Mouse (Mus musculus): ENCODE results near the gene Cmss1. TPM values are rescaled to one million over a fixed set of nuclear protein-coding genes. Genes with fewer than 3 reads are reported as not detected.

The Cmss1 gene
- polyA plus RNA-seq, 1 experiment from 2014 or later = 38.8 TPM

DNA sequence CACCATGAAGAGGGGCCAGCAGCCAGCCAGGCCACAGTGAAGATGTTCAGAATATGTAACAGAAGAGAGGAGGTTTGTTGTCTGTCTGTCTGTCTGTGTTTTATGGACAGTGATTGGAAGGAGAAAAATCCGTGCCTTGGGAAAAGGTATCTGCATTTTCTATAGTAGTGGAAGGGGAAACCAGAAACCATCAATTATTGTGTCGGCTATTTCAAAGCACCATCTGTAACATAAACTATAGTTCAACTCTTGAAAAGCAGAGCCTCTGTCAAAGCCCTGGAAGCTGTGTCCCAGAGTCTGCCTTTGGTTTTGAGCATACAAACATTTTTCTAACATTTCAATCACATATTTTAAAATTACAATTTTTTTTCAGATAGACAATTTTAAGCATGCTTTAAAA, 55.8 kb downstream of the Cmss1 start:
- Histone ChIP-seq H3K36me3 (replicated peaks; ENCODE audit: control insufficient read depth, insufficient read depth) (no peaks in the 10 kb centered on the region), H3K4me2 (replicated peaks) (no peak overlapping the region), H3K27ac (no peak overlapping the region), H3K4me3 (replicated peaks; ENCODE audit: low read length) (no peak overlapping the region), H3K9me3 (ENCODE audit: control insufficient read depth, low read length) (no peaks in the 10 kb centered on the region), H3K9ac (no peak overlapping the region), H3K4me1 (replicated peaks; ENCODE audit: control insufficient read depth, insufficient read depth, low read length) (no peaks in the 10 kb centered on the region), H3K27me3 (ENCODE audit: control insufficient read depth, insufficient read depth, low read length) (peaks cover 11% of the 10 kb centered on the region)
- no peak for ATAC-seq (ENCODE audit: low FRiP score)
- no peak for DNase-seq (ENCODE audit: low spot score)
- WGBS = 37% methylated on average over 2 of the region's 2 CpGs

DNA sequence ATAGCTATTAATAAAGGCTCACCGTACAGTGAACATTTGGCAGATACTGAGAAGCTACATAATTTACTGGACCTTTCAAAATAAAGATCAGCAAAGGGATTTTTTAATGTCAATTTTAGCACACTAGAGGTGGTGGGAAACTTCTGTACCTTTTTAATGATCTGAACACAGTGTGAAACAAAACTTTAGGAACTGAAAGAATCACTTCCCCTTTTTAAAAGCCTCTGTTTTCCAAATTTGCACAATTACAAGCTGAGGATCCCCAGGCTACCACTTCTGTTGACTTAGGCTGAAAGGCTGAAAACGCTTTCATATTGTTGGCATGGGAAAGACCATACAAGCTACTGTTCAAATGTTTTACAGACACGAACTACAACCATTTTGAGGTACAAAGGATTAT, 56.6 kb downstream of the Cmss1 start:
- no peak for ATAC-seq (ENCODE audit: low FRiP score)
- H3K9ac ChIP-seq = no peak overlapping the region
- H3K27me3 ChIP-seq (ENCODE audit: control insufficient read depth, insufficient read depth, low read length) = peaks cover 11% of the 10 kb centered on the region
- peak overlapping the region; percentile 88 for H3K4me2 ChIP-seq (replicated peaks)
- WGBS = 59% methylated on average over 3 of the region's 3 CpGs
- no peak for DNase-seq (ENCODE audit: low spot score)
- no peaks in the 10 kb centered on the region for H3K9me3 ChIP-seq (ENCODE audit: control insufficient read depth, low read length)
- H3K4me1 ChIP-seq (replicated peaks; ENCODE audit: control insufficient read depth, insufficient read depth, low read length) = no peaks in the 10 kb centered on the region
- peak overlapping the region; percentile 63; the same call in 1 of the 2 replicates for H3K4me3 ChIP-seq (replicated peaks; ENCODE audit: low read length)
- no peaks in the 10 kb centered on the region for H3K36me3 ChIP-seq (replicated peaks; ENCODE audit: control insufficient read depth, insufficient read depth)
- H3K27ac ChIP-seq = no peak overlapping the region

DNA sequence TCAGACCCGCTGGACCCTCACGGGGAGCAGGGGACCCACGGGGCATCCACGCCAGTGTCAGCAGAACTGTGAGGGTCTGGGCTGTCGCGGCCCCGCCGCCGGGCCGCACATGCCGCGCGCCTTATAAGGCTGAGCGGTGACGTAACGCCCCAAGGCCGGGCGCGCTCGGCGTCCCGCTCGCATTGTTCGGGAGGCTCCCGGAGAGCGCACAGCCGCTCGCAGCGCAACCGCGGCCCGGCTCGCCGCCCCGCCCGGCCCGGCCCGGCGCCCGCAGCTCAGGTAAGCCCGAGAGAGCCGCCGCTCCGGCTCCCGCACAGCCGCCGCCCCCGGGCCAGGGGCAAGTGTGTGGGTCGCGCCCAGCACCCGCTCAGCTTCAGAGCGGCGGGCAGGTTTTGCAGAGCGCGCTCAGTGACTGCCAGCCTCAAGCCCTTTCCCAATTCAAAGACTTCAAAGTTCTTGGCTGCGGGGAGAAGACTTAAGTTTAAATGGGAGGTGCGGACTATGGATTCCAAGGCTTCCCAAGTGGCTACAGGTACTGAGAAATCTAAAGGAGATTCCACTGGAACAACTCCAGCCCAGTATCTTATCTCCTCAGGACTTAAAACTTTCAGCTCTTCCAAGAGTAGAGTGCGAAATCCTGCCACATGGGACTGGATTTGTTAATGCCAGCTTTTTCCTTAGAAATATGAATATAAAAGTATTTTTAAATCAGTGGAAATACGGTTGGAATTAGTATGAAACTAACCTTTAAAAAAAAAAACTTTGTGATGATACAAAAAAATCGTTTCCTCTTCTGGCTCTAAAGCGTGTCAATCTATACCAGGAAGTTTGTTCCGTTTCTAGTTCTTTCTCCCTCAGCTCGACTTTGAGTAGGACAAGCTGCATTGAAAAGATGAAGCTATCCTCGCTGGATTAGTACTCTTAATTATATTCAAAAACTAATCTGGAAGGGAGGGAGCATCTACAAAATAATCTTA, 57.3 kb downstream of the Cmss1 start:
- Histone ChIP-seq H3K4me2 (replicated peaks) (peak overlapping the region; percentile 88), H3K4me3 (replicated peaks; ENCODE audit: low read length) (peak overlapping the region; percentile 63), H3K4me1 (replicated peaks; ENCODE audit: control insufficient read depth, insufficient read depth, low read length) (no peaks in the 10 kb centered on the region), H3K9ac (peak overlapping the region; percentile 77), H3K9me3 (ENCODE audit: control insufficient read depth, low read length) (no peaks in the 10 kb centered on the region), H3K27ac (no peak overlapping the region), H3K36me3 (replicated peaks; ENCODE audit: control insufficient read depth, insufficient read depth) (no peaks in the 10 kb centered on the region), H3K27me3 (ENCODE audit: control insufficient read depth, insufficient read depth, low read length) (peaks cover 11% of the 10 kb centered on the region)
- ATAC-seq (ENCODE audit: low FRiP score) (peak; percentile 98), DNase-seq (ENCODE audit: low spot score) (peak; percentile 77)
- WGBS = 3% methylated on average over 64 of the region's 64 CpGs

DNA sequence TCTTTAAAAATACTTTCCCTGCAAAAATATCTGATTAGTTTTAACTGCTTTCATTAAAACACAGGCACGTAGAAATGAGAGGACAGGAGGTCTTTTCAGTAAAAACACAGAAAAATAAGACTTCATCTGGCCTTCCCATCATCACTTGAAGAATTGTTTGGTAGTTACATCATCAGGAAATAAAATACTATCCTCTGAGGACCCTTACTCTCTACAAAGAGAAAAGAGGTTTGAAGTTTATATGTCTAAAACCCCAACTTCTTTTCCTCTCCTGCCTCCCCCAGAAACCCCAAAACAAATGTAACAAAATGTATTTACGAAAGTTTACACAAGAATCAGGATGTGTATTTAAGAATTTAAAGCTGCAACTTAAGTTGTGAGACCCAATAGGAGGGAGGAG, 58.1 kb downstream of the Cmss1 start:
- ATAC-seq (ENCODE audit: low FRiP score) (no peak), DNase-seq (ENCODE audit: low spot score) (no peak)

DNA sequence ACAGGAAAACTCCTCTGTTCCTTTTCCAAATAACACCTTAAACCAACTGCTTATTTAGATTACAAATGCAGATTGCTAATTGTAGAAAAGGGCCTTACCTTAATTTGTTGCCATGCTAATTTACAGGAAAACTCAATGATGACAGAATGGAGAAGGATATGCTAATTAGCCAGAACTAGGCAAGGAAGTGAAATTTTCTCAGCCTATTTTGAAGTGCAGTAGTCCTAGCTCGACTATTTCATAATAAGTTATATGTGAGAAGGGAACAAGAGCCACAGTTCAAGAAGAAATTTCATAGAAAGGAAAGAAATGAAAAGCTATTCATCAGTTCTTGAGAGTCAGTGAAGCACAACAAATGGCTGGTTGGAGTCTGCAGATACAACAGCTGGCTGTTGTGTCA, 60.3 kb downstream of the Cmss1 start:
- H3K36me3 ChIP-seq (replicated peaks; ENCODE audit: control insufficient read depth, insufficient read depth) = no peaks in the 10 kb centered on the region
- DNase-seq (ENCODE audit: low spot score) (no peak), ATAC-seq (ENCODE audit: low FRiP score) (no peak)
- H3K9ac ChIP-seq = no peak overlapping the region
- no peak overlapping the region for H3K27ac ChIP-seq
- H3K4me3 ChIP-seq (replicated peaks; ENCODE audit: low read length) = no peak overlapping the region
- peaks cover 11% of the 10 kb centered on the region for H3K27me3 ChIP-seq (ENCODE audit: control insufficient read depth, insufficient read depth, low read length)
- no peak overlapping the region for H3K4me2 ChIP-seq (replicated peaks)
- no peaks in the 10 kb centered on the region for H3K4me1 ChIP-seq (replicated peaks; ENCODE audit: control insufficient read depth, insufficient read depth, low read length)
- H3K9me3 ChIP-seq (ENCODE audit: control insufficient read depth, low read length) = no peaks in the 10 kb centered on the region
- 71% methylated on average over 1 of the region's 1 CpGs for WGBS

More for the DNA sequence above, 58.1 kb downstream of the Cmss1 start:
- Histone ChIP-seq H3K4me3 (replicated peaks; ENCODE audit: low read length) (peak overlapping the region; percentile 63), H3K27ac (no peak overlapping the region), H3K27me3 (ENCODE audit: control insufficient read depth, insufficient read depth, low read length) (peaks cover 11% of the 10 kb centered on the region), H3K4me1 (replicated peaks; ENCODE audit: control insufficient read depth, insufficient read depth, low read length) (no peaks in the 10 kb centered on the region), H3K9me3 (ENCODE audit: control insufficient read depth, low read length) (no peaks in the 10 kb centered on the region), H3K9ac (peak overlapping the region; percentile 77), H3K4me2 (replicated peaks) (peak overlapping the region; percentile 88), H3K36me3 (replicated peaks; ENCODE audit: control insufficient read depth, insufficient read depth) (no peaks in the 10 kb centered on the region)
- 75% methylated on average over 2 of the region's 2 CpGs for WGBS

DNA sequence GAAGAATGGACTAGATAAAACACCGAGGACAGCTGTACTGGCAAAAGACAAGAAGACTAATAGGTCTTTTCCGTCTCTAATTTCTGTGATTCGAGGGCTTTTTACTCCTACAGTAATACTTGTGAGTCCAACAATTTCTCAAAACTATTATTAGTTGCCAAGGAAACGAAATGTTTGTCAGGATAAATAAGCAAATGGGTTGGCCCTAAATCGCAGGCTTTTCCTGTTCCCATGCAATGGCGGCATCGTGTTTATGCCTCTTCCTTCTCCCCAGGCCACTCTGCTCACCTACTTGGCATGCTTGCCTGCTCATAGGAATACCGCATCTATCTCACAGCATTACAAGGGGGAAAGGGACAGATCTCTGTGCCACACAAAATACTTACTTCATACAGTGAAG, 62.2 kb downstream of the Cmss1 start:
- Histone ChIP-seq H3K9me3 (ENCODE audit: control insufficient read depth, low read length) (no peaks in the 10 kb centered on the region), H3K9ac (no peak overlapping the region), H3K4me2 (replicated peaks) (no peak overlapping the region), H3K36me3 (replicated peaks; ENCODE audit: control insufficient read depth, insufficient read depth) (no peaks in the 10 kb centered on the region), H3K4me1 (replicated peaks; ENCODE audit: control insufficient read depth, insufficient read depth, low read length) (no peaks in the 10 kb centered on the region), H3K27ac (no peak overlapping the region), H3K27me3 (ENCODE audit: control insufficient read depth, insufficient read depth, low read length) (no peaks in the 10 kb centered on the region), H3K4me3 (replicated peaks; ENCODE audit: low read length) (no peak overlapping the region)
- no peak for DNase-seq (ENCODE audit: low spot score)
- 81% methylated on average over 8 of the region's 8 CpGs for WGBS
- ATAC-seq (ENCODE audit: low FRiP score) = no peak

DNA sequence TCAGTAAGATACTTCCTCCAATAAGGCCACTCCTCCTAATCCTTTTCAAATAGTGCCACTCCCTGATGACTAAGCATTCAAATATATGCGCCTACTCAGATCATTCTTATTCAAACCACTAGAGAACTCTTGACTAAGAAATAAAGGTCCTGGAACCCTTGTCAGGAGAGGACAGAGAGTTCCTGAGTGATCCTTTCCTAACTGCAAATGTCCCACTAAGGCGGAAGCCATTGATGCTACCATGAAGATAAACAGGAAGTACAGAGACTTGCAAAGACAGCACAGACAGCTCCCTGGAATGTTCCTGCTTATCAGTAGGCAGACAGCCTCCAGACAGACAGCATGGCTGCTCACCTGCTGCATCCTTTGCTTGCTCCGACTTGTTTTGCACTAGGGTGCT, 63.4 kb downstream of the Cmss1 start:
- H3K4me3 ChIP-seq (replicated peaks; ENCODE audit: low read length) = no peak overlapping the region
- ATAC-seq (ENCODE audit: low FRiP score) (no peak), DNase-seq (ENCODE audit: low spot score) (no peak)
- WGBS = 95% methylated on average over 3 of the region's 3 CpGs
- H3K4me1 ChIP-seq (replicated peaks; ENCODE audit: control insufficient read depth, insufficient read depth, low read length) = no peaks in the 10 kb centered on the region
- no peaks in the 10 kb centered on the region for H3K27me3 ChIP-seq (ENCODE audit: control insufficient read depth, insufficient read depth, low read length)
- no peak overlapping the region for H3K4me2 ChIP-seq (replicated peaks)
- H3K9me3 ChIP-seq (ENCODE audit: control insufficient read depth, low read length) = no peaks in the 10 kb centered on the region
- H3K27ac ChIP-seq = no peak overlapping the region
- no peaks in the 10 kb centered on the region for H3K36me3 ChIP-seq (replicated peaks; ENCODE audit: control insufficient read depth, insufficient read depth)
- no peak overlapping the region for H3K9ac ChIP-seq

DNA sequence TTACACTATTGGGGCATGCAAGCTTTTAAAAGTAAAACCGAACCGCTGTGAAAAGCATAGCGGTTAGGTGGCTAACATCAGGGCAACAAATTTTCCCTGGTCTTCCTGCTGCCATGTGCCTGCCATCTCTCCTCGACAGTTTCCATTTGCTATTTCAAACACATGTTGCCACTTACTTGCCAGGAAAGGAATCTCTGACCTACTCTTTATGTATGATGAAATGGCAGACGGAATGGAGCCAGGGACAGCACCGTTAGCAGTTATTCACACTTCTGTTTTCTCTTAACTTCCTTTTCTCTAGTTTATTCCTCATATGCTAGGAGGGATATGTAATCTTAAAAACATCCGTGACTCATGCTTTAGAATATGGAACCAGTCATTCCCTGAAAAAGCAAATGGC, 70.2 kb downstream of the Cmss1 start:
- Histone ChIP-seq H3K27ac (no peak overlapping the region), H3K4me1 (replicated peaks; ENCODE audit: control insufficient read depth, insufficient read depth, low read length) (no peaks in the 10 kb centered on the region), H3K9me3 (ENCODE audit: control insufficient read depth, low read length) (no peaks in the 10 kb centered on the region), H3K36me3 (replicated peaks; ENCODE audit: control insufficient read depth, insufficient read depth) (no peaks in the 10 kb centered on the region), H3K4me2 (replicated peaks) (no peak overlapping the region), H3K27me3 (ENCODE audit: control insufficient read depth, insufficient read depth, low read length) (no peaks in the 10 kb centered on the region), H3K9ac (no peak overlapping the region), H3K4me3 (replicated peaks; ENCODE audit: low read length) (no peak overlapping the region)
- DNase-seq (ENCODE audit: low spot score) (no peak), ATAC-seq (ENCODE audit: low FRiP score) (no peak)
- 93% methylated on average over 7 of the region's 7 CpGs for WGBS

DNA sequence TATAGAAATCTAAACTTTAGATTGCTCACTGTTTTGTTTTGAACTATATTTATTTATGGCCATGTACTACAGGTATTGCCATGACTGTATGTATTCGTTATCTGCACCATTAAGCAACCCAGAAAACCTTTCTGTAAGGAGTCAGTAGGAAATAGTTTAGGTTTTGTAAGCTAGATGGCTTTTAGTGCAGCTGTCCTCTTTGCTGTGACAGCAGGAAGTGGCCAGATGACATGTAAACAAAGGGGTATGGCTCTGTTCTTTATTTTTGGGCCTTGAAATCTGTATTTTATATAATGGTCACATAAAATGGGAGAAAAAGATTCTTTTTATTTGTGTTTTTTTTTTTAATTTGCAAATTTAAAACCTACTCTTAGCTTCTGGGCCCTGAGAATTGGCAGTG, 71.9 kb downstream of the Cmss1 start:
- Histone ChIP-seq H3K4me1 (replicated peaks; ENCODE audit: control insufficient read depth, insufficient read depth, low read length) (no peaks in the 10 kb centered on the region), H3K9ac (no peak overlapping the region), H3K27ac (no peak overlapping the region), H3K4me3 (replicated peaks; ENCODE audit: low read length) (no peak overlapping the region), H3K27me3 (ENCODE audit: control insufficient read depth, insufficient read depth, low read length) (no peaks in the 10 kb centered on the region), H3K36me3 (replicated peaks; ENCODE audit: control insufficient read depth, insufficient read depth) (no peaks in the 10 kb centered on the region), H3K4me2 (replicated peaks) (no peak overlapping the region), H3K9me3 (ENCODE audit: control insufficient read depth, low read length) (no peaks in the 10 kb centered on the region)
- ATAC-seq (ENCODE audit: low FRiP score) (no peak), DNase-seq (ENCODE audit: low spot score) (no peak)
- 84% methylated on average over 1 of the region's 1 CpGs for WGBS

Measured in hindbrain, embryonic 14.5 days (tissue).